Mouse (Mus musculus): ENCODE measurements at regions not wholly inside any gene's neighbourhood (a gene's known extent, or its start where the extent isn't known, plus 50 kb on each side); places are given as distances from the start of the nearest gene placed in this dataset.

DNA sequence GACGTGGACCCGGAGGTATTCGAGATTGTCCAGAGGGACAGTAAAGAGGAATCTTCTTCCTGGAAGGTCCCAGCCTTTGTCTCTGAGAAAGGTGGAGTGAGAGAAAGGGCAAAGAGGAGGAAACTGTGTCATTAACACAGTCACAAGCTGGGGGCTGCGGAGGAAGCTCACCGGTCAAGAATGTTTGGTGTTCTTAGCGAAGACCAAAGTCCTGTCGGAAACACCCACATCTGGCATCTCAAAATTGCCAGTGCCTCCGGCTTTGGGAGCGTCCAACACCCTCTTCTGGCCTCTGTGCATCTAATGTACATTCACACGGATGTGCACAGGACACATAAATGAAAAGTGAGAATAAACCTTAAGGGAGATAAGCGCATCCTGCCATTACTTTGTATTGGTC is 1134.1 kb upstream of the A1bg start:
- no peak for ATAC-seq (ENCODE audit: low read depth)
- WGBS = 89% methylated on average over 11 of the region's 11 CpGs
- Histone ChIP-seq H3K4me2 (ENCODE audit: low read depth, low read length) (no peak overlapping the region), H3K4me3 (ENCODE audit: low read depth, low read length) (no peak overlapping the region), H3K36me3 (ENCODE audit: control insufficient read depth, insufficient read depth, low read length) (no peaks in the 10 kb centered on the region), H3K9ac (replicated peaks; ENCODE audit: low read depth, low read length) (no peak overlapping the region), H3K27ac (ENCODE audit: low read depth, low read length) (no peak overlapping the region), H3K4me1 (ENCODE audit: control insufficient read depth, insufficient read depth, low read length) (no peaks in the 10 kb centered on the region), H3K27me3 (ENCODE audit: control insufficient read depth, insufficient read depth, low read length) (no peaks in the 10 kb centered on the region), H3K9me3 (ENCODE audit: control insufficient read depth, low read length) (no peaks in the 10 kb centered on the region)

GRCm38 (mm10) chr15:62056401-62056800 is 1133.6 kb upstream of the A1bg start:
- H3K27ac ChIP-seq (ENCODE audit: low read depth, low read length) = no peak overlapping the region
- 89% methylated on average over 3 of the region's 3 CpGs for WGBS
- H3K4me2 ChIP-seq (ENCODE audit: low read depth, low read length) = no peak overlapping the region
- no peaks in the 10 kb centered on the region for H3K4me1 ChIP-seq (ENCODE audit: control insufficient read depth, insufficient read depth, low read length)
- no peak for ATAC-seq (ENCODE audit: low read depth)
- H3K27me3 ChIP-seq (ENCODE audit: control insufficient read depth, insufficient read depth, low read length) = no peaks in the 10 kb centered on the region
- no peaks in the 10 kb centered on the region for H3K36me3 ChIP-seq (ENCODE audit: control insufficient read depth, insufficient read depth, low read length)
- no peak overlapping the region for H3K4me3 ChIP-seq (ENCODE audit: low read depth, low read length)
- no peak overlapping the region for H3K9ac ChIP-seq (replicated peaks; ENCODE audit: low read depth, low read length)
- no peaks in the 10 kb centered on the region for H3K9me3 ChIP-seq (ENCODE audit: control insufficient read depth, low read length)

DNA sequence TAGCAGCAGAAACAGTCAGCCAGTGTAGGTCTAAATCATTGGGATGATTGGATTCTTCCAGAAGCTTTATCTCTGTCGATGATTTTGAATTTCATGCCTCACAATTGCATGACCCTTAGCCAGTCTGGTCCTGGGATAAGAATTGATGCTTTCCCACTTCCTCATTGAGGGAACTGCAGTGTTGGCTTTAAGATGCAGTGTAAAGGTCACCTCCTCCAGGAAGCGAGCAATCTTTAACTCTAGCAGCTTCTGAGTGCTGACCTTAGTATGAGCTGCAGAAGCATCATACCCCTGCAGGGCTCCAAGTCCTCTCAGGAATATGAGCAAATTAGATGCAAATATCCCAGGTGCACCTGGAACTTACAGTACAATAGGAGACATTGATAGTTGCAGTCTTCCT is 1132.2 kb upstream of the A1bg start:
- Histone ChIP-seq H3K36me3 (ENCODE audit: control insufficient read depth, insufficient read depth, low read length) (no peaks in the 10 kb centered on the region), H3K9me3 (ENCODE audit: control insufficient read depth, low read length) (no peaks in the 10 kb centered on the region)
- WGBS = 83% methylated on average over 2 of the region's 2 CpGs

DNA sequence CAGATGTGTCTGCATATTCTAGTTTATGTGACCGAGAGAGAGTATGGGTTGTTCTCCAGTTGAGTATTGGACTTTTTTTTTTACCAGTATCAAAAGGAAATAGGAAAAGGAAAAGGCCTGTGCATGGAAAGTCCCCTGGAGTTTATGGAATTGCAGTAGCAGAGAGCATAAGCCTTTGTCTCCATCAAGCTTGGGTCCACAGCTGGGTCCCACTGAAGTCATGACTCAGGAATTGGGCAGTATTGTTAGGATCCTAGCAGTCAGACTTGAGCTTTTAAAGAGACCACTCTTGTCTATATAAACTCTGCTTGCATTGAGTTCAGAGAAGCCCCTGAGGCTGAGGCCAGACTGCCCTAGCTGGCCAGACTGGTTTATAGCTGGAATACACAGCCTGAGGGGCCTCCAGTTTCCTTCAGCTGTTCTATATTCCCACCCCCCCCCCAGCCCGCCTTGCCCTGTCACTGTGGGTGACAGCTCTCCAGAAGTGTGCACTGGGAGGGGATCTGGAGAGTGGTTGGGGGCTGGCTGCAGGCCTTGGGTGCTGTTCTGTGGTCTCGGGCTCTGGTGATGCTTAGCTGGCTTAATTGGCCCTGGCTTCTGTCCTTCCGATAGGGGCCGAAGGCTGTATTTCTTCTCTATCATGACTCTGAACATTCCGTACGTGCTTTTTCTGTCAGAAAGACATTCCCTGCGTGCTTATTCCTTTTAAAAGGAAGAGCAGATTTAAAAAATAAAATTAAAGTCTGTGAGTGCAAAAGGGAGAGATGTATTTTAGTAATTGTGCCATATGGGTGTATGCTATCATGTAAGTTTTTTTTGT is 1130.8 kb upstream of the A1bg start:
- Histone ChIP-seq H3K4me3 (ENCODE audit: low read depth, low read length) (no peak overlapping the region), H3K36me3 (ENCODE audit: control insufficient read depth, insufficient read depth, low read length) (no peaks in the 10 kb centered on the region), H3K4me1 (ENCODE audit: control insufficient read depth, insufficient read depth, low read length) (no peaks in the 10 kb centered on the region), H3K27me3 (ENCODE audit: control insufficient read depth, insufficient read depth, low read length) (no peaks in the 10 kb centered on the region), H3K27ac (ENCODE audit: low read depth, low read length) (no peak overlapping the region), H3K4me2 (ENCODE audit: low read depth, low read length) (no peak overlapping the region), H3K9me3 (ENCODE audit: control insufficient read depth, low read length) (no peaks in the 10 kb centered on the region), H3K9ac (replicated peaks; ENCODE audit: low read depth, low read length) (no peak overlapping the region)
- WGBS = 77% methylated on average over 8 of the region's 8 CpGs
- ATAC-seq (ENCODE audit: low read depth) = no peak

More for the DNA sequence above, 1132.2 kb upstream of the A1bg start:
- Histone ChIP-seq H3K4me1 (ENCODE audit: control insufficient read depth, insufficient read depth, low read length) (no peaks in the 10 kb centered on the region), H3K4me2 (ENCODE audit: low read depth, low read length) (no peak overlapping the region), H3K4me3 (ENCODE audit: low read depth, low read length) (no peak overlapping the region), H3K27me3 (ENCODE audit: control insufficient read depth, insufficient read depth, low read length) (no peaks in the 10 kb centered on the region), H3K27ac (ENCODE audit: low read depth, low read length) (no peak overlapping the region), H3K9ac (replicated peaks; ENCODE audit: low read depth, low read length) (no peak overlapping the region)
- ATAC-seq (ENCODE audit: low read depth) = no peak

DNA sequence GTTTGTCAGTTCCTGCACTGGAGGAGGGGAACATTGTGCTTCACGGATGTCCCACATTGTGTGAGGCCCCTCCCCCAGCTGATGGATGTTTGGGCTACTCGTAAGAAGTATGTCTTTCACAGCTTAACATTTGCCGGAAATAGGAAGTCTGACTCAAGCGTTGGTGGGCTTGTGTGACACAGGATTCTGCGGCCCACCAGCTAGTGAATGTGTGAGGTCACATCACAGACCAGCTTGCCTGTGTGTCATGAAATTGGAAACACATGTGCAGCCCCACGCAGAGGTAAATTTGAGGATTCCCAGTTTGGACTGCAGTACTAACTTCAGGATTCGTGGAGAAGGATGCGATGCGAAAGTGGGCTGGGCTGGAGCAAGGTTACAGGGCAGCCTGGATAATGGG is 1126.6 kb upstream of the A1bg start:
- ATAC-seq (ENCODE audit: low read depth) = no peak
- Histone ChIP-seq H3K27ac (ENCODE audit: low read depth, low read length) (no peak overlapping the region), H3K9me3 (ENCODE audit: control insufficient read depth, low read length) (no peaks in the 10 kb centered on the region), H3K4me2 (ENCODE audit: low read depth, low read length) (no peak overlapping the region), H3K27me3 (ENCODE audit: control insufficient read depth, insufficient read depth, low read length) (no peaks in the 10 kb centered on the region), H3K4me1 (ENCODE audit: control insufficient read depth, insufficient read depth, low read length) (no peaks in the 10 kb centered on the region), H3K36me3 (ENCODE audit: control insufficient read depth, insufficient read depth, low read length) (no peaks in the 10 kb centered on the region), H3K4me3 (ENCODE audit: low read depth, low read length) (no peak overlapping the region), H3K9ac (replicated peaks; ENCODE audit: low read depth, low read length) (no peak overlapping the region)
- 77% methylated on average over 9 of the region's 9 CpGs for WGBS

GRCm38 (mm10) chr15:62048981-62049380 is 1126.2 kb upstream of the A1bg start:
- no peaks in the 10 kb centered on the region for H3K9me3 ChIP-seq (ENCODE audit: control insufficient read depth, low read length)
- 80% methylated on average over 4 of the region's 4 CpGs for WGBS
- no peaks in the 10 kb centered on the region for H3K36me3 ChIP-seq (ENCODE audit: control insufficient read depth, insufficient read depth, low read length)
- H3K4me3 ChIP-seq (ENCODE audit: low read depth, low read length) = no peak overlapping the region
- no peaks in the 10 kb centered on the region for H3K4me1 ChIP-seq (ENCODE audit: control insufficient read depth, insufficient read depth, low read length)
- H3K4me2 ChIP-seq (ENCODE audit: low read depth, low read length) = no peak overlapping the region
- no peak overlapping the region for H3K9ac ChIP-seq (replicated peaks; ENCODE audit: low read depth, low read length)
- no peak overlapping the region for H3K27ac ChIP-seq (ENCODE audit: low read depth, low read length)
- no peak for ATAC-seq (ENCODE audit: low read depth)
- no peaks in the 10 kb centered on the region for H3K27me3 ChIP-seq (ENCODE audit: control insufficient read depth, insufficient read depth, low read length)

DNA sequence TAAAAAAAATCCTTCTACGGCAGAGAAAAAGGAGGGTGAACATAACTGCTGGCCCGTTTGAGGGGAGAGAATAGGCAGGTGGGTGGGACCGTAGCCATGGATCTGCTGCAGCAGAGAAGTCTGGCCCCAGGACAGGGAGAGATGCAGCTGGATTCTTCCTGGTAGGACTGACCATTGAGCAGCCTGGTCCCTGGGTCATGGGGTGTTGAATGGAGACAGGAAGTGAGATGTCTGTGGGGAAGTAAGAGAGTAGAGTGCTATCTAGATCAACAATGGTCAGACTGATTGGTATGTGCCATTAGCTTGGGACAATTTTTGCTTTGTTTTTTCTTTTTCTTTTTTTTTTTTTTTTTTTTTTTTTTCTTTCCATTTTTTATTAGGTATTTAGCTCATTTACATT is 1123.5 kb upstream of the A1bg start:
- ATAC-seq (ENCODE audit: low read depth) = no peak
- Histone ChIP-seq H3K4me1 (ENCODE audit: control insufficient read depth, insufficient read depth, low read length) (no peaks in the 10 kb centered on the region), H3K27me3 (ENCODE audit: control insufficient read depth, insufficient read depth, low read length) (no peaks in the 10 kb centered on the region), H3K4me2 (ENCODE audit: low read depth, low read length) (no peak overlapping the region), H3K4me3 (ENCODE audit: low read depth, low read length) (no peak overlapping the region), H3K9ac (replicated peaks; ENCODE audit: low read depth, low read length) (no peak overlapping the region), H3K36me3 (ENCODE audit: control insufficient read depth, insufficient read depth, low read length) (no peaks in the 10 kb centered on the region), H3K9me3 (ENCODE audit: control insufficient read depth, low read length) (no peaks in the 10 kb centered on the region), H3K27ac (ENCODE audit: low read depth, low read length) (no peak overlapping the region)
- WGBS = 93% methylated on average over 3 of the region's 3 CpGs

- Histone ChIP-seq H3K4me1 (ENCODE audit: control insufficient read depth, insufficient read depth, low read length) (no peaks in the 10 kb centered on the region), H3K36me3 (ENCODE audit: control insufficient read depth, insufficient read depth, low read length) (no peaks in the 10 kb centered on the region), H3K9ac (replicated peaks; ENCODE audit: low read depth, low read length) (no peak overlapping the region), H3K4me3 (ENCODE audit: low read depth, low read length) (no peak overlapping the region), H3K4me2 (ENCODE audit: low read depth, low read length) (no peak overlapping the region), H3K27me3 (ENCODE audit: control insufficient read depth, insufficient read depth, low read length) (no peaks in the 10 kb centered on the region), H3K27ac (ENCODE audit: low read depth, low read length) (no peak overlapping the region), H3K9me3 (ENCODE audit: control insufficient read depth, low read length) (no peaks in the 10 kb centered on the region)
- ATAC-seq (ENCODE audit: low read depth) = no peak
- WGBS = 94% methylated on average over 7 of the region's 7 CpGs
These were observed 1122.0 kb upstream of the A1bg start for GRCm38 (mm10) chr15:62044654-62045335.

DNA sequence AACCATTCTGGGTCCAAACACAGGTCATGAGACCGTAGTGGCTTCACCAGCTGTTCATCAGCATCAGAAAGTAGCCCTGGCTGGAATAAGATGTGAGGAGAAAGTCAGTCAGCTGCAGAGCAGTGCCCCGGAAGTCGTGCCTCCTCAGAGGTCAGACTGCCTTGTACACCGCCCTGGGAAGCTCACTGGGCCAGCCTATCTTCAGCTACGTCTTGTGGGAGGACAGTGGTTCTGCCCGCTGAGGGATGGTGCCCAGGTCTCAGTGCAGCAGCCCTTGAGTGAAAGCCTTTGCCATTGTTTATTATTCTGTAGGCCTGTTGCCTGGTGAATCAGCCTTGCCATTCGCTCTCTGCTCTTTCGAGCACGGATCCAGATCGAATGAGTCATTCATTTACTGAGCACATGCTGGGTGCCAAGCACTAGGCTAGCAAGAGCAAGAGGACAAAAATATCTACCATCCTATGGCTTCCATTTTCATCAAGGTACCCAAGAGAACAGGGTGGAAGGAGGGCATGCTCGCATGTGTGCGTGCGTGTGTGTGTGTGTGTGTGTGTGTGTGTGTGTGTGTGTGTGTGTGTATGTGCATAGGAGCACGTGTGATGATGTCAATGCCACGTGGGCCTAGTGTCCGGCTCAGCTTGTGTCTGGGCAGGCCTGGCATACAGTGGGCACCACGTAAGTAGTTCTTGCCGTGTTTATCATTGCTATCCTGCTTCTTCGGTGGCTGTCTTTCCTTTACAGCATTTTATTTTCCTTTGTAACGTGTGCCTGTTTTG is 1121.0 kb upstream of the A1bg start:
- no peak overlapping the region for H3K27ac ChIP-seq (ENCODE audit: low read depth, low read length)
- H3K36me3 ChIP-seq (ENCODE audit: control insufficient read depth, insufficient read depth, low read length) = no peaks in the 10 kb centered on the region
- H3K27me3 ChIP-seq (ENCODE audit: control insufficient read depth, insufficient read depth, low read length) = no peaks in the 10 kb centered on the region
- no peak overlapping the region for H3K4me3 ChIP-seq (ENCODE audit: low read depth, low read length)
- ATAC-seq (ENCODE audit: low read depth) = no peak
- H3K9me3 ChIP-seq (ENCODE audit: control insufficient read depth, low read length) = no peaks in the 10 kb centered on the region
- H3K4me1 ChIP-seq (ENCODE audit: control insufficient read depth, insufficient read depth, low read length) = no peaks in the 10 kb centered on the region
- no peak overlapping the region for H3K9ac ChIP-seq (replicated peaks; ENCODE audit: low read depth, low read length)
- no peak overlapping the region for H3K4me2 ChIP-seq (ENCODE audit: low read depth, low read length)
- WGBS = 85% methylated on average over 20 of the region's 20 CpGs

Data from neural tube, embryonic 14.5 days (tissue).